Mouse (Mus musculus) kidney, adult 18-20 months (tissue): Measurements from ENCODE around the gene Taldo1.

Experiments
- DNase-seq: peaks from one replicate; pipeline ENCODE4 v3.0.0; 2021

Taldo1 gene

DNA sequence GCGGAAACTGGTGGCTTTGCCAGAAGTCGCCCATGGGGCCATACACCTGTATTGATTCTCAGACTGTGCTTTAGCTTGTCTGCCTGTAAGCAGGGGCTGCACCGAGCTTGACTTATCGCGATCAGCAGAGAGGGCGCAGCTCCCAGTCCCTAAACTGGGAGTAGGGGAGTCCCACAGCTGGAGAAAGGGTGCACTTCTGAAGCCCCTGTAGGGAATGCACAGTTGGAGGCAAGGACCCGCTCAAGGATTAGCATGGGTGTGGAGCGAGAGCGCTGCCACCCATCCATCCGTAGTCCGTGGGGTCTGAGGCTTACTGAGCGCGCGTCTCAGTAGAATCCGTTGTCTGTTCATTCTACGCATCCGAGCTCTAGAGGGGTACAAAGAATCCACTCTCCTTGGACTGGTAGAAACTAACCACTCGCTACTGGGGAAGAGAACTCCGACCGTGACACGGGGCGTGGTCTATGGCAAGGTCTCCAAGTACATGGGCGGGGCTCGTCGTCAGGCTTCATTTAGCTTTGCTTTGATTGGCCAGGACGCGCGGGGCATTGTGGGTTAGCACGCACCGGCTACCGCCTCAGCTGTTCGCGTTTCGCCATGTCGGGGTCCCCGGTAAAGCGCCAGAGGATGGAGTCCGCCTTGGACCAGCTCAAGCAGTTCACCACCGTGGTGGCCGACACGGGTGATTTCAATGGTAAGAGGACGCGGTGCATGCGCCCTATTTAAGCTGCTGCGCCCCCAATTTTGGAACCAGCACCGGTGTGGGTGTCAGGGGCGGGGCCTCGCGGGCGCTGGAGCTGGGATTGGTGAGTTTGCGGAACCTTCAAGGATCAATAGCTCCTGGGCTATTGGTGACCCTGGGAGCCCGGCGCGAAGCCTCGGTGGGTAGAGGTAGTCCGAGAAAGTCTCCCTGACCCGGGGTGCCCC is at the start of gene Taldo1:
Gene Taldo1 (plus strand): TSS at position 575 of the 927 bp plus-strand sequence.
- DNase-seq = peak; percentile 99

DNA sequence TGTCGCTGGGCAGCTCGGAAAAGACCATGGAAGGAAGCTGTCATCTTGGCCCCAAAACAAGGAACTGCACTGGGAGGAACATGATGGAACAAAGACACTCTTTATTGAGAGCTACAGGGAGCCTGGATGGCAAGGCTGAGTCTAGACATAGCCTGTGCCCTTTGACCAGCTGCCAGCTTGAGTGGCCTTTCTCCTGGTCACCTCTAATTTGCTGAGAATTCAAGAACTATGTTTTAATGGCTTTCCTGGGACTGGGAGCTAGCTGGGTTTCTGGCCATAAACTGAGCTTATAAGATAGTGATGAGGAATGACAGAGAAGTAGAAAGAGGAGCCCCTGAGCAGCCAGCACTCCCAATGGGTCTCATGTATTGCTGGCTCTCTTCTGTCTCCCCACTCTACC is 48.8 kb upstream of the Taldo1 start:
- no peak for DNase-seq

DNA sequence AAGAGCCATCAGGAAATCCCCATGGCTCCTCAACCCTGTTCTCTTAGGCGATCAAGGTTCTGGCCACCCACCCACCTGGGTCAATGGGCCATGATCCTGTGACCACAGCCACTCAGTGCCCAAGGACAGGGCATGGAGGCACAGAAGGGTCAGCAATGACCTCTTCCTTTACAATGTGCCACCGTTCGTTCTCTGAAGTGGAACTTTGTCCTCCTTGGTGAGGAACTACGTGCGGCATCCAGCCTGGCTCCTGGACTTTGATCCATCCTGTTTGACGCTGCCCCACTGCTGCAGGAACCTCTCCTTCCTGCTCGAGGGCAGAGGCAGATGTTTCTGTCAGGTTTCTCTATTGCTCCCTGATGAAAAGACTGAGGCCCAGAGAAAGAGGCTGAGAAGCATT is 48.3 kb upstream of the Taldo1 start:
- peak; percentile 61 for DNase-seq

DNA sequence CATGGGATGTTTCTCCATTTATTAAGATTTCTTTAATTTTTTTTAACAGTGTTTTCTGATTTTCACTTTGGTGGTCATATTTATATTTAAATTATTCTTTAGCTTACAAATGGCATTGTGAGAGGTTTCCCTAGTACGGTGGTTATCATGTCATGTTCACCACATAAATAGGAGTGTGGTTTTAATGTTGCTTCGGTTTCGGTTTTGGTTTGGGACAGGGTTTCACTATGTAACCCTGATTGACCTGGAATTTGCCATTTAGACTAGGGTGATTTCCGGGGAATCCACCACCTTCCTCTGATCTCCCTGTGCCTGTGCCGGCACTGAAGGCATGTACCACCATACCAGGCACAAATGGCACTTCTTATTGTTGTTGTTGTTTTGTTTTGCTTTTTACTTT is 47.2 kb upstream of the Taldo1 start:
- no peak for DNase-seq

DNA sequence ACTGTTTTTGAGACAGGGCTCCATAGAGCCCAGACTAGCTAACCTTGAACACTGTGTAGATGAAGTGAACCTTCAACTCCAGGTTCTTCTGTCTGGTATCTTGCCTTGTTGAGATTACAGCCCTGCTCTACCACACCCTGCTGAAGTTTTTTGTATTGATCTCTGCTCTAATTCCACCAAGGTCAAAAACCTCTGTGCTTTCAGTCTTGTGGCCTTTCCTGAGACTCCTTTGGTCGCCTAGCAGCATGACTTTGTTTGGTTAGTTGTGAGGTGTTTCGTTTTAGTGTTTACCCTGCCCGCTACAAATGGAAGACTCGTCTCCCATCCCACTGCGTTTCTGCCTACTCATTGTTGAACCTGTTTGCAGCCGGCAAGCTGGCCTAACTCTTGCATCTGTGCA is 40.9 kb upstream of the Taldo1 start:
- no peak for DNase-seq

DNA sequence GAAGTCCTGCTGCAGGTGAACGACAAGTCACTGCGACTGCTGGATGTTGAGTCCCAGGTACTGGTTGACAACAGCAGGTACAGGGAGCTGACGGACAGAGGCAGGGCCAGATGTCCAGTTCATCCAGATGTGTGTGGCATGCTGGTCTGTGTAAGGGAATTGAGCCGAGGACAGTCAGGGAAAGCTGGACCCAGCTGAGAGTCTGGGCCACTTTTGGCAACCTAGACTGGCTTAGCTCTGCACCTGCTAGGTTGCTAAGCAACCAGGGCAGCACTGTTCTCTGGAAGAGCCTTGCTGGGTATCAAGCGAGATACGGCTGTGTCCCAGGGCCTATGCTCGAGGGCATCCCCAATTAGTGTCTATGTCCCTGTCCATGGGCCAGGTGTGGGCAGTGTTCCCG is 36.9 kb upstream of the Taldo1 start:
- DNase-seq = no peak

DNA sequence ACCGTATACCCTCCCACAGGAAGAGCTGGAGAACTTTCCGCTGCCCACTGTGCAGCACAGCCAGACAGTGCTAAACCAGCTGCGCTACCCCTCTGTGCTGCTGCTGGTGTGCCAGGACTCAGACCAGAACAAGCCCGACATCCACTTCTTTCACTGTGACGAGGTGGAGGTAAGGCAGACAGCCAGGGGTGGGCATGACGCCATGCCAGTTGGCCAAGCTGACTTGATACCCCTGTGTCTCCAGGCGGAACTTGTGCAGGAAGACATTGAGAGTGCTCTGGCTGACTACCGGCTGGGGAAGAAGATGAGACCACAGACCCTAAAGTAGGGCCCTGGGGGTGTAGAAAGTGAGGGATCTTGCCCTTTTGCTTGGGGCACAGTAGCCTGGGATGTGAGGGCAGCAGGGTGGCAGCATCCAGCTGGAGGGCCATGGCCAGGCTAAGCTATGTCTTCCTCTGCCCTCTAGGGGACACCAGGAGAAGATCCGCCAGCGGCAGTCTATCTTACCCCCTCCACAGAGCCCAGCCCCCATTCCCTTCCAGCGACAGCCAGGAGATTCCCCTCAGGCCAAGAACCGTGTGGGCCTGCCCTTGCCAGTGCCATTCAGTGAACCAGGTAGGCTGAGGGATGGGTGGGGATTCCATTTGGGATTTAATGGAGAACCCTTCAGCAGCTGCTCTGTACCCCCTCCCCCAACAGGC is 36.2 kb upstream of the Taldo1 start:
- DNase-seq = no peak

DNA sequence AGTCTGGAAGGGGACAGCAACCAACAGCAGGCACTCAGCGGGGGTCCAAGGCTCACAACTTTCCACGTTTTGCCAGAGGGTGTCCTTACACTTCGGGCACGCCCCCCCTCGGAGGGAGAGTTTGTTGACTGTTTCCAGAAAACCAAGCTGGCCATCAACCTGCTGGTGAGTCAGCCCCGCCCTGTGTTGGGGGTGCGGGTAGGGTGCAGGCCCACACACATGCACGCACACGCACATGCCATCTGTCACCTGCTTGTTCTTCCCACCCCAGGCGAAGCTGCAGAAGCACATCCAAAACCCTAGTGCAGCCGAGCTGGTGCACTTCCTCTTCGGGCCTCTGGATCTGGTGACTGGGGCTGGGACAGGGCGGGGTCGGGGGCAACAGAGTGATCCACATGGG is 35.0 kb upstream of the Taldo1 start:
- DNase-seq = no peak

DNA sequence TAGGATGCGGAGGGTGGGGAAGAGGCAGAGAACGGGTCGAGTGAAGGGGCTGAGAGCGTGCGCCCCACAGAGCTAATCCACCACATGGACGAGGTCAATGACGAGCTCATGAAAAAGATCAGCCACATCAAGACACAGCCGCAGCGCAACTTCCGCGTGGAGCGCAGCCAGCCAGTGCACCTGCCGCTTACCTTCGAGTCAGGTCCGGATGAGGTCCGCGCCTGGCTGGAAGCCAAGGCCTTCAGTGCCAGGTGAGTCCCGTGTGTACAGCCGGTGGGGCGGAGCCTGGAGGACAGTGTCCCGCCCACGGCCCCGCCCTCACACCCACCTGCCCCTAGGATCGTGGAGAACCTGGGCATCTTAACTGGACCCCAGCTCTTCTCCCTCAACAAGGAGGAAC is 30.5 kb upstream of the Taldo1 start:
- peak; percentile 57 for DNase-seq

DNA sequence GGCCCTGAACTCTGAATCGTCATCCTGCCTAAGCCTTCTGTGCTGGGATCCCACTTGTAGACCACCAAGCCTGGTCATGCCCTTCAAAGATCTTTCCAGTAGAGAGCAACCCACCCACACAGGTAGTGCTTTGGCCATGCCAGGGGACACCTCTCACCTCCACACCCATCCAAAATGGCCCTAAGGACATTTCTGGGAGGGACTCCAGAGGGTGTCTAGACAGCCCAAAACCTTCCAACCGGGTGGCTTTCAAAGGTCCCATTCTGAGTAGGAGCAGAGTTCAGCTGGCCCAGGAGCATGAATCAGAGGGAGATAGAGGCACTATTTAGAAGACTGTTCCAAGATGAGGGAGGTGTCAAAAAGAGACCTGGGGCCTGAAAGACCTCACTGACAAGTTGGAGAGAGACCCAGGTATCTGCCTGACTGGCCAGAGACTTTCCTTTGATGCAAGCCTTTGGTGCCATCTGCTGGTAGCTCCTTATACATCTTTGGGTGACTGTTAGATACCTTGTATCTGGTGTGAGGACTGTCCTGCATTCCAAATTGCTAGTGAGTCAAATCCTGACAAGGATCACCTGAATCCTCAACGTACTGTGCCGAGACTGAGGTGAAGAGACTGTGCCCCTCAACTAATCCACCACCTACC is 28.8 kb upstream of the Taldo1 start:
- peak; percentile 70 for DNase-seq

DNA sequence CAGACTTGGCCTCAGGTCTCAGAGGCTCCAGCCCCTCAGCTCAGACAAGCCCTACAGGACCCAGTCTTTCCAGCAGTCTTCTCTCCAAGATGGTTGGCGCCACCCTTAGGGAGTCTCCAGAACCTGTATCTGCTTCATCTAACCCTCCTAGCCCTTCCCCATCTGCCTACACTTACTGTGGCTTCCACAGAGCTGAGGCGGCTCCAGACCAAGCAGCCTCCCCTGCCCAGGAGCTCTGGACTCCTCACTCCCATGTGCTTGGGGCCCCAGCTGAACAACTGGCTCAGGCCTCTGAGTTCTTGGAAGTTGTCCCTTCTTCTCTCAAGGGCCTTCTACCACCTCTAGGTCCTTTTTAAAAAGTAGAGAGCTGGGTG is 28.3 kb upstream of the Taldo1 start:
- no peak for DNase-seq

DNA sequence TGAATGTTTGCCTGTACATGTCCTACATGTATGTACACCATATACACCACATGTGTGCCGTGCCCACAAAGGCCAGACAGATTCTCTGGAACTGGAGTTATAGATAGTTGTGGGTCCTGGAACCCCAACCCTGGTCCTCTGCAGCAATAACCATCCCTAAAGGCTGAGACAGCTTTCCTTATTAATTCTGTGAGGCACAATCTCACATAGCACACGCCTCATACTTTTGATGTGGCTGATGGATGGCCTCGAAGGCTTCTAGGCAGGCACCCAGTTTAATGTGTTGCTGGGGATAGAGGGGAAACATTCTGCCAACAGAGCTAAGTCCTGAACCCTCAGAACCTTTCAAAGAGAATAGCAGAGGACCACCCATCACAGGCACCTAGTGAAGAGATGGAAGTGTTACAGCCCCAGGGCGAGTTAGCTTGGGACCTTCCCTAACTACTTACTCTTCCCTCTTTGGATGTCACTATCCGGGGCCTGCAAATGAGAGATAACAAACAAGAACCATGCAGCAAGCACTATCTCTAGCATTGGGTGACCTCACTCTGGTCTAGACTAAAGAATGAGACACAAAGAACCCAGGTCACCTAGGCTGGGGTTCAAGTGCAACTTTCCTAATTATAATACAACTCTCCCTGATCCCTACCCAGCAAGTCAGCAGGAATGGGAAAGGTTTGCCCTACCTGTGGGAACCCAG is 27.5 kb upstream of the Taldo1 start:
- no peak for DNase-seq

DNA sequence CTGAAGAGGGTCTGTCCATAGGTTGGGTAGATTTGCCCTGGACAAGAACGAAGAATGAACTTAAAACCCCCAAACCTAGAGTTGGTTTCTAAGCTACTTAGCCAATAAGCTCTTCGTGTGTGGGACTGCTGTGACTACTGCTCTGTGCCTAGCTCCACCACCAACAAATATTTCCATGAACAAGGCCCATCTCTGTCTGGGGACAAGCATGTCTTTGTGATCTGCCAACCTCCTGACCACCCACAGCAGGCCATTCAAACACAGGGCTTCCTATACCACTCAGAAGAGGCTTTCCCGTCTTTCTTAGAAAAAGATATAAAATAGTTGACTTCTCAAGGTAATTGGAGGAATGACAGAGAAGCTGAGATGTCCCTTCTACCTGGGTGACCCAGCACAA is 27.0 kb upstream of the Taldo1 start:
- no peak for DNase-seq

DNA sequence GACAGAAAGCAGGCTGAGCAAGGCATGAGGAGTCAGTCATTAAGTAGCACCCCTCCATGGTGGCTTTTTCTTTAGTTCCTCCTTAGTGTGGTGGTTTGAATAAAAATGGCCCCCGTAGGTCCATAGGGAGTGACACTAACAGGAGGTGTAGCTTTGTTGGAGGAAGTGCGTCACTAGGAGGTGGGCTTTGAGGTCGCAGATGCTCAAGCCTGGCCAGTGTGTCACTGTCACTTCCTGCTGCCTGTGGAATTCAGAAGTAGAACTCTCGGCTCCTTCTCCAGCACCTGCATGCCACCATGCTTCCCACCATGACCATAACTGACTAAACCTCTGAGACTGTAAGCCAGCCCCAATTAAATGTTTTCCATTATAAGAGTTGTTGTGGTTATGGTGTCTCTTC is 24.6 kb upstream of the Taldo1 start:
- DNase-seq = no peak

DNA sequence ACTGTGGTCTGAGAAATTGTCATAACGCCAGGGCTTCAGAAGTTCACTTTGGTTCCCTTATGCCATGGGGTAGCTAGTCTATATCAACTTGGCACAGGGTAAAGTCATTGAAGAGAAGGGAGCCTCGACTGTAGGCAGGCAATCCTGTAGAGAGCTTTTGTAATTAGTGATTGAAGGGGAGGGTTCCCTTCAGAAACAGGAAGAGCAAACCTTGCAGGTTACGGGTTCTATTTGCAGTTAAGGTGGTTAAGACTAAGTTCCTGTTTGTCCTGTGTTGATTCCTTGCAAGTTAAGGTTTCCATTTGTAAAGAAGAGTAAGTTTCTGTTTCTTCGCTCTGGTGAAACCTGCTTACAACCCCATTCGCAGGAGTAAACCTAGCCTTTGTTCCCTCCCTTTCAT is 22.1 kb upstream of the Taldo1 start:
- no peak for DNase-seq

DNA sequence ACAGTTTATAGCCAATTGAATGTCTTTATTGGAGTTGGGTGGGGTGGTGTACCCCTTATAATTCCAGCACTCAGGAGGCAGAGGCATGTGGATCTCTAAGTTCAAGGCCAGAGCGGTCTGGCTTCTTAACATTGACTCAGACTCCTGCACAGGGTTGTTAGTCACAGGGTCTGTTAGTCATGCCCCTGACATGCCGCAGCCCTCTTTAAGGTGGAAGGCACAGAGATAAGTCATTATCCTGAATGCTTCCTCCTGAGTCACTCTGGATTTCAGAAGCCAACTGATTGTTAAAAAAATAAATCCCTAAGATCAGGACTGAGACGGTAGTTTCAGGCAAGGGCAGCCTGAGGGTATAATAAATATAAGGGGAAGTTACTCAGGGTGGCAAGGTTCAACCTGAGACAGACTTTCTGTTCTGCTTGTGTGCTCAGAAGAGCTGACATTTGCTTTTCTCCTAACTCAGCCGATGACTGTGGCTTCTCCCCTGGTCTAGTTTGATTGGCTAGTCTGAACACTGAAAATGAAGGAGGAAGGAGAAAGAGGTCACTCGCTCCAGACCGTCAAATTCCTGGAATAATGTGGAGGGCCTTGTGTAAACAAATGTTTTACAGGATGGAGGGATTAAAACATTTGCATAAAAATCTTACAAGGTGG is 19.9 kb upstream of the Taldo1 start:
- DNase-seq = no peak

DNA sequence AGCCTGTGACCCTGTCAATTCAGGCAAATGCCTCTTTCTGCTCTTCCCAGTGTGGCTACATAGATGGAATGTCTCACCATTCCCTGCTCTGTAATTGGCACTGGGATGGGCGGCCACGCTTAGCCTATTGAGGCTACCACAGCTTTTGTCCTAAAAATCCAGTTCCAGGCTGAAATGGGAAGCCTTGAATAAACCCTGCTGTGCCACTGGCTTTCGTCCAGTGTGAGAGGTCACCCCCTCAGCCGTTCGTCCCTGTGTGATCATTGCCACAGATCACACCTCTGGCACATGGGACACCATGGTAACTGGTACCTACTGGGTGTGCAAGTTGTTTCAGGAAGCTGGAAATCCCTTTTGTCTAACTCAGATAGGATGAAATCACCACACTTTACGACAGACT is 18.4 kb upstream of the Taldo1 start:
- DNase-seq = no peak

DNA sequence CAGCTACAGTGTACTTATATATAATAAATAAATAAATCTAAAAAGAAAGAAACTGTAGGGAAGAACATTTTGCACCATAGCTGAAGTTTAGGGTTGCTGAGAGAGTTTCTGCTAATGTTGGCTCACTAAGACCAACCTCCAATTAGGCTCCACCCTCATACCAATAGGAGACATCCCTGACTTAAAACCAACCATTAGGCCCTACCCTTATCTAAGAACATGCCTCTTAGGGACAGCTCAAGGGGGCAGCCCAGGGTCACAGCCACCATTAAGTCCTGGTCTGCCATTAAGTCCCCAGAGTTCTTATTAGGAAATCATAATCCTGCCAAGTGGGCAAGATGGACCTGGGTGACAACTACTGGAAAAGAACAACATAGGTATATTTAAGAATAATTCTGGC is 17.6 kb upstream of the Taldo1 start:
- DNase-seq = no peak

DNA sequence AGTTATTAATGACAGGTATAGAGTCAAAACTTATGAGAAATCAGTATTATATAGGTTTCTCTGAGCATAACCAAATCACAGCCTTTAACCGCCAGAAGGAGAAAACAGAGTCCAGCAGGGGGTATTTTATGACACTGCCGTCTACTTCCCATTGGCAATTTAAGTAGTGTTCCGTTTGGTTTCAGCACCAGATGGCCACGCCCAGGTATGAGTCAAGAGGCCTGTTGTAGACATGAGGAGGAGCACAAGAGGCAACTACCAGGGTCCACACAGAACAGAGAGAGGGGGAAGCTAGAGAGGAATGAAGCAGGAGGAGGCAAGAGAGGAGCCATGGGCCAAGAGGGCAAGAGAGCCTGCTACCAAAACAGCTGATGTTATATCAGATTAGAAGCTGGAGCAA is 12.4 kb upstream of the Taldo1 start:
- no peak for DNase-seq

DNA sequence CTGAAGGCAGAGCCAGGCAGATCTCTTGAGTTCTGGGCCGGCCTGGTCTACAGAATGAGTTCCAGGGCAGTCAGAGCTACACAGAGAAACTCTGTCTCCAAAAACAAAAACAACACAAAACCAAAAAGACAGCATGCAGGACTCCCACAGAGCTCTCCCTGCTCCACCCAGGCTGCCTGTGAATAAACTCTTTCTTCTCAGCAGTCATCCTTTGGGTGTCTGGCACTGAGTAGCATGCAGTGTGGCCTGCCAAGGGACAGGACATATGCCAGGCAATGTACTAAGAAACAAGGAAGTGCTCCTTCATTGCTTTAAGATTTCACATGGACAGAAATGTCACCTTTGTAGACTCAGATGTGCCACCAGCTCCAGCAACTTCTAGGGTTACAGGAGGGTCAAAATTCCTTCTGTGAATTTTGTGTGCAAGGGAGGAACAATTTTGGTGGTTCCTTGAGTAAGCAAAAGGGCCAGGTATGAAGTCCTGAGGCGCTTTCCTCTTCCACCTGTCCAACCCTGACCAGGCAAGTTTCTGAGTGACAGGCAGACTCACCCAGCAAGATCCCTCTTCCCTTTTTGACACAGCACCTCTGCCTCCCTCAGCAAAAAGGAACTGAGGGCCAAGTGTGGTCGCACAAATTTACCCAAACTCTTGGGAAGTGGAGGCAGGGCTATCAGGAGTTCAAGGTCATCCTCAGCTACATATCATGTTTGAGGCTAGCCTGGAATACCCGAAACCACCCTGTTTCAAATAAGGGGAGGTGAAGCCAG is 10.7 kb upstream of the Taldo1 start:
- no peak for DNase-seq

DNA sequence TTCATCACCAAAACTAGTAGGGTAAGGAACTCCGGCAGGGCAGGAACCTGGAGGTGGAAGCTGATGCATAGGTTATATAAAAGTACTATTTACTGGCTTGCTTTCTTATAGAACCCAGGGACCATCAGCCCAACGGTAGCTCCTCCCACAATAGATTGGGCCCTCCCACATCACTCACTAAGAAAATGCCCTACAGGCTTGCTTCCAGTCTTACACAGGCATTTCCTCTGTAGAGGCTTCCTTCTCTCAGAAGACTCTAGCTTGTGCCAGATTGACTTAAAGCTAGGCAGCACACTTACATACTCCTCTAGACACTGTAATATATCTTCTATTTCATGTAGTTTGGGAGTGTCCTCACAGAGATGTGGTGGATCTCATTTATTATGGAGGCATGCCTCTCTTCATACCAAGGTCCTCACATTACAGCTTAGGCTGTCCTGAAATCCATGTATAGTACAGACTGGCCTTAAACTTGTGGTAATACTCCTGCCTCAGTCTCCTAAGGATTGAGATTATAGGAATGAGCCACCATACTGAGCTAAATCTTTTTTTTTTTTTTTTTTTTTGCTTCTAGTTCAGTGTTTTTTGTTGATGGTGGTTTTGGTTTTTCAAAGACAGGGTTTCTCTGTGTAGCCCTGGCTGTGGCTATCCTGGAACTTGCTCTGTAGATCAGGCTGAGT is 4.1 kb upstream of the Taldo1 start:
- no peak for DNase-seq
